Mouse (Mus musculus): ENCODE measurements around the gene Cstb. TPM values are rescaled to one million over a fixed set of nuclear protein-coding genes. Genes with fewer than 3 reads are reported as not detected.

Gene Cstb
- polyA plus RNA-seq, 1 experiment from 2014 or later = 675 TPM

GRCm38 (mm10) chr10:78390982-78391470, 34.4 kb upstream of the Cstb start:
- Histone ChIP-seq H3K4me2 (replicated peaks; ENCODE audit: low read depth) (no peak overlapping the region), H3K4me1 (replicated peaks; ENCODE audit: control insufficient read depth, insufficient read depth) (no peaks in the 10 kb centered on the region), H3K27me3 (ENCODE audit: control insufficient read depth, insufficient read depth, low read length) (0 out of 2 replicates have a peak, but pooled peaks cover 2% of the 10 kb centered on the region), H3K4me3 (ENCODE audit: low read depth, low read length) (no peak overlapping the region), H3K27ac (replicated peaks) (no peak overlapping the region), H3K36me3 (ENCODE audit: control insufficient read depth, insufficient read depth, low read length) (no peaks in the 10 kb centered on the region), H3K9ac (ENCODE audit: low read length) (no peak overlapping the region), H3K9me3 (ENCODE audit: control insufficient read depth, low read length) (no peaks in the 10 kb centered on the region)
- ATAC-seq (ENCODE audit: low FRiP score, low TSS enrichment) (no peak), DNase-seq (ENCODE audit: low spot score) (no peak)
- TF ChIP-seq CTCF (IDR thresholded peaks at IDR 0.05; ENCODE audit: low read depth) (no peak), EP300 (optimal IDR thresholded peaks at IDR 0.05) (no peak)
- WGBS = 31% methylated on average over 4 of the region's 4 CpGs

- ATAC-seq (ENCODE audit: low FRiP score, low TSS enrichment) (peak; percentile 60), DNase-seq (ENCODE audit: low spot score) (peak; percentile 80)
- Histone ChIP-seq H3K27me3 (ENCODE audit: control insufficient read depth, insufficient read depth, low read length) (0 out of 2 replicates have a peak, but pooled peaks cover 2% of the 10 kb centered on the region), H3K27ac (replicated peaks) (no peak overlapping the region), H3K4me1 (replicated peaks; ENCODE audit: control insufficient read depth, insufficient read depth) (no peaks in the 10 kb centered on the region), H3K4me3 (ENCODE audit: low read depth, low read length) (no peak overlapping the region), H3K9me3 (ENCODE audit: control insufficient read depth, low read length) (no peaks in the 10 kb centered on the region), H3K36me3 (ENCODE audit: control insufficient read depth, insufficient read depth, low read length) (no peaks in the 10 kb centered on the region), H3K4me2 (replicated peaks; ENCODE audit: low read depth) (no peak overlapping the region), H3K9ac (ENCODE audit: low read length) (no peak overlapping the region)
- WGBS = 2% methylated on average over 18 of the region's 18 CpGs
- TF ChIP-seq CTCF (IDR thresholded peaks at IDR 0.05; ENCODE audit: low read depth) = peak; percentile 92
- TF ChIP-seq EP300 (optimal IDR thresholded peaks at IDR 0.05) = no peak
Observed at GRCm38 (mm10) chr10:78392072-78392471, 33.4 kb upstream of the Cstb start.

GRCm38 (mm10) chr10:78395377-78395776, 30.1 kb upstream of the Cstb start:
- TF ChIP-seq CTCF (IDR thresholded peaks at IDR 0.05; ENCODE audit: low read depth) (no peak), EP300 (optimal IDR thresholded peaks at IDR 0.05) (no peak)
- Histone ChIP-seq H3K9ac (ENCODE audit: low read length) (no peak overlapping the region), H3K4me2 (replicated peaks; ENCODE audit: low read depth) (no peak overlapping the region), H3K9me3 (ENCODE audit: control insufficient read depth, low read length) (no peaks in the 10 kb centered on the region), H3K27me3 (ENCODE audit: control insufficient read depth, insufficient read depth, low read length) (0 out of 2 replicates have a peak, but pooled peaks cover 2% of the 10 kb centered on the region), H3K4me3 (ENCODE audit: low read depth, low read length) (no peak overlapping the region), H3K27ac (replicated peaks) (no peak overlapping the region), H3K36me3 (ENCODE audit: control insufficient read depth, insufficient read depth, low read length) (no peaks in the 10 kb centered on the region; the same call in 1 of the 2 replicates), H3K4me1 (replicated peaks; ENCODE audit: control insufficient read depth, insufficient read depth) (no peaks in the 10 kb centered on the region)
- DNase-seq (ENCODE audit: low spot score) (no peak), ATAC-seq (ENCODE audit: low FRiP score, low TSS enrichment) (no peak)
- WGBS = 80% methylated on average over 3 of the region's 3 CpGs

- H3K36me3 ChIP-seq (ENCODE audit: control insufficient read depth, insufficient read depth, low read length) = no peaks in the 10 kb centered on the region; the same call in 1 of the 2 replicates
- H3K4me2 ChIP-seq (replicated peaks; ENCODE audit: low read depth) = no peak overlapping the region
- ATAC-seq (ENCODE audit: low FRiP score, low TSS enrichment) (peak; percentile 48), DNase-seq (ENCODE audit: low spot score) (peak; percentile 94)
- H3K4me1 ChIP-seq (replicated peaks; ENCODE audit: control insufficient read depth, insufficient read depth) = no peaks in the 10 kb centered on the region
- WGBS = 13% methylated on average over 17 of the region's 17 CpGs
- H3K9ac ChIP-seq (ENCODE audit: low read length) = no peak overlapping the region
- H3K4me3 ChIP-seq (ENCODE audit: low read depth, low read length) = no peak overlapping the region
- 0 out of 2 replicates have a peak, but pooled peaks cover under 1% of the 10 kb centered on the region for H3K27me3 ChIP-seq (ENCODE audit: control insufficient read depth, insufficient read depth, low read length)
- H3K9me3 ChIP-seq (ENCODE audit: control insufficient read depth, low read length) = no peaks in the 10 kb centered on the region
- TF ChIP-seq EP300 (optimal IDR thresholded peaks at IDR 0.05) = no peak
- peak; percentile 88 for TF ChIP-seq CTCF (IDR thresholded peaks at IDR 0.05; ENCODE audit: low read depth)
- H3K27ac ChIP-seq (replicated peaks) = no peak overlapping the region
Observed at GRCm38 (mm10) chr10:78395819-78396624, 29.4 kb upstream of the Cstb start.

- no peak overlapping the region for H3K4me3 ChIP-seq (ENCODE audit: low read depth, low read length)
- no peak for ATAC-seq (ENCODE audit: low FRiP score, low TSS enrichment)
- no peak overlapping the region for H3K27ac ChIP-seq (replicated peaks)
- TF ChIP-seq CTCF (IDR thresholded peaks at IDR 0.05; ENCODE audit: low read depth) (no peak), EP300 (optimal IDR thresholded peaks at IDR 0.05) (no peak)
- no peaks in the 10 kb centered on the region for H3K27me3 ChIP-seq (ENCODE audit: control insufficient read depth, insufficient read depth, low read length)
- peaks cover 5% of the 10 kb centered on the region; the same call in 1 of the 2 replicates for H3K36me3 ChIP-seq (ENCODE audit: control insufficient read depth, insufficient read depth, low read length)
- H3K9ac ChIP-seq (ENCODE audit: low read length) = no peak overlapping the region
- H3K4me1 ChIP-seq (replicated peaks; ENCODE audit: control insufficient read depth, insufficient read depth) = no peaks in the 10 kb centered on the region
- DNase-seq (ENCODE audit: low spot score) = no peak
- 55% methylated on average over 4 of the region's 4 CpGs for whole genome bisulfite sequencing
- H3K9me3 ChIP-seq (ENCODE audit: control insufficient read depth, low read length) = no peaks in the 10 kb centered on the region
- H3K4me2 ChIP-seq (replicated peaks; ENCODE audit: low read depth) = no peak overlapping the region
Observed at GRCm38 (mm10) chr10:78396625-78396885, 28.9 kb upstream of the Cstb start.

GRCm38 (mm10) chr10:78399090-78399657, 26.3 kb upstream of the Cstb start:
- no peak overlapping the region for H3K4me3 ChIP-seq (ENCODE audit: low read depth, low read length)
- 49% methylated on average over 17 of the region's 17 CpGs for WGBS
- TF ChIP-seq EP300 (optimal IDR thresholded peaks at IDR 0.05) (no peak), CTCF (IDR thresholded peaks at IDR 0.05; ENCODE audit: low read depth) (no peak)
- no peak overlapping the region for H3K27ac ChIP-seq (replicated peaks)
- no peak overlapping the region for H3K9ac ChIP-seq (ENCODE audit: low read length)
- H3K4me2 ChIP-seq (replicated peaks; ENCODE audit: low read depth) = no peak overlapping the region
- DNase-seq (ENCODE audit: low spot score) (peak; percentile 40), ATAC-seq (ENCODE audit: low FRiP score, low TSS enrichment) (peak; percentile 15; the same call in 1 of the 2 replicates)
- no peaks in the 10 kb centered on the region for H3K4me1 ChIP-seq (replicated peaks; ENCODE audit: control insufficient read depth, insufficient read depth)
- no peaks in the 10 kb centered on the region for H3K27me3 ChIP-seq (ENCODE audit: control insufficient read depth, insufficient read depth, low read length)
- no peaks in the 10 kb centered on the region for H3K9me3 ChIP-seq (ENCODE audit: control insufficient read depth, low read length)
- H3K36me3 ChIP-seq (ENCODE audit: control insufficient read depth, insufficient read depth, low read length) = peaks cover 28% of the 10 kb centered on the region

Measured in stomach, postnatal 0 days (tissue).